Mouse (Mus musculus) liver, embryonic 13.5 days (tissue): ENCODE measurements around the gene Tiam1. TPM values are rescaled to one million over a fixed set of nuclear protein-coding genes. Genes with fewer than 3 reads are reported as not detected.

Experiments used
- ATAC-seq: fragments of 200-750 bp; cut with Nextera tagmentation; 2 replicates; pipeline ENCODE4 v1.8.0; 2017; ENCODE audit warnings: low read depth, mild to moderate bottlenecking, moderate number of reproducible peaks, moderate library complexity
- DNase-seq: peaks from one replicate; pipeline ENCODE4 v3.0.0; 2022
- H3K27ac ChIP-seq: fragments of 300-500 bp; sonication (generic); 2 replicates; pipeline ENCODE4 v1.5.1; 2015; ENCODE audit warnings: moderate library complexity, mild to moderate bottlenecking, inconsistent platforms
- H3K27me3 ChIP-seq: fragments of 300-500 bp; sonication (generic); 2 replicates; pipeline ENCODE4 v1.6.1; 2015; ENCODE audit warnings: mild to moderate bottlenecking, inconsistent platforms
- H3K36me3 ChIP-seq: fragments of 300-500 bp; sonication (generic); 2 replicates; pipeline ENCODE4 v1.6.1; 2015; ENCODE audit warnings: mild to moderate bottlenecking, inconsistent platforms
- H3K4me1 ChIP-seq: fragments of 300-500 bp; sonication (generic); replicated peaks from 2 replicates; pipeline ENCODE4 v1.6.1; 2015; ENCODE audit warnings: inconsistent platforms
- H3K4me2 ChIP-seq: fragments of 300-500 bp; sonication (generic); 2 replicates; pipeline ENCODE4 v1.6.1; 2015; ENCODE audit warnings: inconsistent platforms, mild to moderate bottlenecking, moderate library complexity
- H3K4me3 ChIP-seq: fragments of 300-500 bp; sonication (generic); replicated peaks from 2 replicates; pipeline ENCODE4 v1.5.1; 2015; ENCODE audit warnings: mild to moderate bottlenecking, inconsistent platforms
- H3K9ac ChIP-seq: fragments of 300-500 bp; sonication (generic); 2 replicates; pipeline ENCODE4 v1.6.1; 2015; ENCODE audit warnings: mild to moderate bottlenecking, inconsistent platforms
- H3K9me3 ChIP-seq: fragments of 300-500 bp; sonication (generic); replicated peaks from 2 replicates; pipeline ENCODE4 v1.6.1; 2016; ENCODE audit warnings: inconsistent platforms
- WGBS: fragments of 180-500 bp; shearing (Covaris S2); methylation state at CpG from one replicate; pipeline ENCODE4 v1.1.7; 2015; ENCODE audit not compliant: insufficient replicate concordance; 5-methylcytosine and 5-hydroxymethylcytosine counted together
- polyA plus RNA-seq: library from polyadenylated mRNA; unstranded; fragments of >200 nt; fragmentation: Nextera tagmentation; extraction: Ambion mirVana; gene quantifications from 2 replicates; pipeline ENCODE4 v1.2.1, GENCODE M21; 2015

Gene Tiam1
- polyA plus RNA-seq, 1 experiment from 2014 or later, result 4.8 TPM

DNA sequence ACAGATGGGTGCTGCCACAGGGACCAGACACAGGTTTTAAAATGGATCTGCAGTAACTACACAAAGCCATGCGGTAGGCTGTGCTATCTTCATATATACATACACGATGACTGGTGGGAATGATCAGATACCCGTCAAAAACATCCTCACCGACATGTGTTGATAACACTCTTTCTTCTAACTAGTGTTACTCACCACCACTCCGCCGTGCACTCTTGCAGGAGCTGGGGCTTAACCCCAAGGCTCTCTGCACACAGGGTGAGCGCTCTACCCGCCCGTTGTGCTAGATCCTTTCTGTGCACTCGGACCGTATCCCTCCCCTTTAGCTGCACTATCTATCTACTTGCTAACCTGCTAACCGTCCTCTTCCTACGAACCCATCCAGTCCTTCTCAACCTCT lies 335.4 kb downstream of the Tiam1 start:
- H3K4me3 ChIP-seq, result no peak overlapping the region
- no peaks in the 10 kb centered on the region for H3K9me3 ChIP-seq
- ATAC-seq, result peak; percentile 73
- no peaks in the 10 kb centered on the region for H3K27me3 ChIP-seq
- H3K9ac ChIP-seq, result no peak overlapping the region
- DNase-seq, result no peak
- peaks cover 12% of the 10 kb centered on the region for H3K4me1 ChIP-seq
- H3K4me2 ChIP-seq, result peak overlapping the region; percentile 9
- H3K36me3 ChIP-seq, result peaks cover 20% of the 10 kb centered on the region
- 24% methylated on average over 13 of the region's 13 CpGs for WGBS
- no peak overlapping the region for H3K27ac ChIP-seq

- Histone ChIP-seq H3K27me3 (no peaks in the 10 kb centered on the region), H3K4me2 (no peak overlapping the region), H3K9ac (no peak overlapping the region), H3K9me3 (no peaks in the 10 kb centered on the region), H3K4me3 (no peak overlapping the region), H3K4me1 (peaks cover 12% of the 10 kb centered on the region), H3K27ac (no peak overlapping the region), H3K36me3 (peaks cover 12% of the 10 kb centered on the region)
- no peak for ATAC-seq
- 72% methylated on average over 8 of the region's 8 CpGs for WGBS
- no peak for DNase-seq
These were observed 337.6 kb downstream of the Tiam1 start for GRCm38 (mm10) chr16:89805946-89806345.

- 85% methylated on average over 12 of the region's 12 CpGs for WGBS
- Histone ChIP-seq H3K4me3 (no peak overlapping the region), H3K4me1 (peaks cover 12% of the 10 kb centered on the region), H3K9me3 (no peaks in the 10 kb centered on the region), H3K9ac (no peak overlapping the region), H3K36me3 (peaks cover 11% of the 10 kb centered on the region), H3K27me3 (no peaks in the 10 kb centered on the region), H3K27ac (no peak overlapping the region), H3K4me2 (no peak overlapping the region)
- no peak for ATAC-seq
- no peak for DNase-seq
These were observed 338.4 kb downstream of the Tiam1 start for GRCm38 (mm10) chr16:89805210-89805609.

DNA sequence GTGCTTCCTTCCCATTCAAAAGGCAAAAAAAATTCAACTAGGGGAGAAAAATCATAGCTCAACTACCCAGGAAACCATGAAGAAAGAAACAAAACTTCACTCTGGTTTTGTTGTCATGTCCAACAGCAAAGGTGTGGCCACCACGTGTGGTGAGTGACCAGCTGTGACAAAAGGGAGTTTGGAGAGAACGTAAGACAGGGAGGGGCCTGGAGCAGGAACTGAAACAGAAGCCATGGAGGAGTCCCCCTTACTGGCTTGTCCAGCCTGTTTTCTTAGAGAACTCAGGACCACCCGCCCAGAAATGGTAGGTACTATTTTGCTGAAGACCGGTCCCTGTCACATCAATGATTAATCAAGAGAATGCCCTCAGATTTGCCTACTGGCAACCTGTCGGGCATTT lies 342.1 kb downstream of the Tiam1 start:
- Histone ChIP-seq H3K27ac (no peak overlapping the region), H3K9me3 (no peaks in the 10 kb centered on the region), H3K27me3 (no peaks in the 10 kb centered on the region), H3K9ac (no peak overlapping the region), H3K4me2 (no peak overlapping the region), H3K36me3 (peaks cover 11% of the 10 kb centered on the region), H3K4me3 (no peak overlapping the region), H3K4me1 (no peaks in the 10 kb centered on the region)
- ATAC-seq, result no peak
- WGBS, result 71% methylated on average over 5 of the region's 5 CpGs
- DNase-seq, result no peak

DNA sequence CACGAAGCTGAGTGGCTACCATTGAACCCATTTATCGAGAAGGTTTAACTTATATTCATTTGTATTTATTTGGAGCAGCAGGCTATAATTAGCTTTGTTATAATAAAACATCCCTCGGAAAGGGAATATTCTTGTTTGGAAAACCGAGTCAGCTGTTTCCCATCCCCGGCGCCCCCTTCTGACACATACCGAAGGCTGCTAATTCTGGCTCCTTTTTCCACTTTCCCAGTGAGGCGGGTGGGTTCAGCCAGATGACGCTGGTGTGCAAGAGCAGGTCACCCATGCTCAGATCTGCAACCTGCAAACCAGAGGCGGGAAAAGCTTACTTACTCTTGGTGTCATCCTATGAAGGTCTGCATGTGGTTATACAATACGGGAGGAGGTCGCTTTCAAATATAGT lies 343.8 kb downstream of the Tiam1 start:
- Histone ChIP-seq H3K4me2 (no peak overlapping the region), H3K9ac (no peak overlapping the region), H3K4me3 (no peak overlapping the region), H3K4me1 (no peaks in the 10 kb centered on the region), H3K27me3 (no peaks in the 10 kb centered on the region), H3K9me3 (no peaks in the 10 kb centered on the region), H3K36me3 (peaks cover 7% of the 10 kb centered on the region), H3K27ac (no peak overlapping the region)
- 82% methylated on average over 12 of the region's 12 CpGs for WGBS
- ATAC-seq (no peak), DNase-seq (no peak)

GRCm38 (mm10) chr16:89796566-89796965 lies 347.0 kb downstream of the Tiam1 start:
- no peak overlapping the region for H3K4me2 ChIP-seq
- no peaks in the 10 kb centered on the region for H3K9me3 ChIP-seq
- H3K4me1 ChIP-seq, result no peaks in the 10 kb centered on the region
- H3K4me3 ChIP-seq, result no peak overlapping the region
- 74% methylated on average over 7 of the region's 7 CpGs for WGBS
- H3K36me3 ChIP-seq, result peaks cover 4% of the 10 kb centered on the region; the same call in 1 of the 2 replicates
- H3K27ac ChIP-seq, result no peak overlapping the region
- no peak for DNase-seq
- H3K9ac ChIP-seq, result no peak overlapping the region
- no peaks in the 10 kb centered on the region for H3K27me3 ChIP-seq
- ATAC-seq, result no peak

DNA sequence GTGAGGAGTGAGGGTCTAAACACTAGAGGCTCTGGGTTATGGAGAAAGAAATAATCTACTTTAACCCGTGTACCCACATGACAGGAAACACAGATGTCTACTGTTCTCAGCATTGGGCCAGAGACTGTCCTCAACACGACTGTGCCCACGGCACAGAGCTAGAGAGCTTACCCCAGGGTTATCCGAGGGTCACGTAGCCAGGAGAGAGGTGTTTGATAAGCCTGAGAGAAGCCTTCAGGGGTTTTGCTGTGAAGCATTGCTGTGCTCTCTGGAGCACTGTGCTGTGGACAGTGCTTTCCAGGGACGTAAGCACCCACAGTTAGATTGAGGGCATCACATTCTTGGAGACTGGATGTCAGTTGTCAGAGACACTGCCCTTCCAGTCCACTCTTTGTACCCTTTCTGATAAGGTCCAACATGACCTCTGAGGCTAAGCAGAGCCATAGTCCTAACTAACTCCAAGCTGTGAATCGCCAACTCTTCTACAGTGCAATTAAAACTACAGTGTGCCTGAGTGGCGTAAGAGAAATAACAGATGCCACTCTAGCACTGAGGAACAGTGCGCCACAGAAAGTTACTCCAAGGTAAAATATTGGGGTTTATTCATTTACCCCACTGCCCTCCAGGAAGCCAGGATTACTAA lies 353.7 kb downstream of the Tiam1 start:
- Histone ChIP-seq H3K9ac (no peak overlapping the region), H3K9me3 (no peaks in the 10 kb centered on the region), H3K36me3 (peaks cover 9% of the 10 kb centered on the region), H3K4me1 (peaks cover 9% of the 10 kb centered on the region), H3K4me3 (no peak overlapping the region), H3K27ac (no peak overlapping the region), H3K27me3 (no peaks in the 10 kb centered on the region), H3K4me2 (no peak overlapping the region)
- DNase-seq (no peak), ATAC-seq (no peak)
- 72% methylated on average over 9 of the region's 9 CpGs for WGBS

- no peak overlapping the region for H3K27ac ChIP-seq
- no peak for DNase-seq
- H3K4me2 ChIP-seq, result no peak overlapping the region
- peaks cover 6% of the 10 kb centered on the region; the same call in 1 of the 2 replicates for H3K36me3 ChIP-seq
- peak; percentile 58; the same call in 1 of the 2 replicates for ATAC-seq
- H3K4me3 ChIP-seq, result no peak overlapping the region
- 0 out of 2 replicates have a peak, but pooled peaks cover 3% of the 10 kb centered on the region for H3K9me3 ChIP-seq
- no peaks in the 10 kb centered on the region for H3K27me3 ChIP-seq
- WGBS, result 54% methylated on average over 5 of the region's 5 CpGs
- H3K9ac ChIP-seq, result no peak overlapping the region
- H3K4me1 ChIP-seq, result peaks cover 9% of the 10 kb centered on the region
These were observed 357.8 kb downstream of the Tiam1 start for GRCm38 (mm10) chr16:89785795-89786194.

- no peak overlapping the region for H3K27ac ChIP-seq
- H3K27me3 ChIP-seq, result no peaks in the 10 kb centered on the region
- H3K36me3 ChIP-seq, result no peaks in the 10 kb centered on the region
- H3K4me3 ChIP-seq, result no peak overlapping the region
- H3K4me2 ChIP-seq, result no peak overlapping the region
- ATAC-seq (no peak), DNase-seq (no peak)
- WGBS, result 63% methylated on average over 3 of the region's 3 CpGs
- 0 out of 2 replicates have a peak, but pooled peaks cover 3% of the 10 kb centered on the region for H3K9me3 ChIP-seq
- H3K4me1 ChIP-seq, result no peaks in the 10 kb centered on the region
- H3K9ac ChIP-seq, result no peak overlapping the region
These were observed 363.9 kb downstream of the Tiam1 start for GRCm38 (mm10) chr16:89779705-89780104.

DNA sequence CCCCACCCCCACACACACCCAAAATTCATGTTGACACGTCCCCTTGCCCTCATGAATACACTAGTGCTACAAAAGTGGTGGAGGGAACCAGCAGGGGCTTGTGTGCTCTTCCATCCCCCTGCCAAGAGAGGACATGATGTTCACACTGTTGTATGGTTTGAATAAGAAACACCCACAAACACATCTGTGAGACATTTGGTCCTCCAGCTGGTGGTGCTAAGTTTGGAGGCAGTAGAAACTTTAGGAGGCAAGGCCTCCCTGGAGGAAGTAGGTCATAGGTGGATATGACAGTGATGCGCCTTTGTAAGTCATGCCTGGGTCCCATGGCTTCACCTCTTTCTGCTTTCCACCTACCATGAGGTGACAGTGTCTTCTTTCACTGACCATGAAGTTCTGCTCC lies 366.1 kb downstream of the Tiam1 start:
- DNase-seq, result no peak
- H3K4me3 ChIP-seq, result no peak overlapping the region
- 56% methylated on average over 2 of the region's 2 CpGs for WGBS

GRCm38 (mm10) chr16:89774553-89774913 lies 369.0 kb downstream of the Tiam1 start:
- WGBS, result 30% methylated on average over 10 of the region's 10 CpGs
- Histone ChIP-seq H3K4me1 (peaks cover 2% of the 10 kb centered on the region; the same call in 1 of the 2 replicates), H3K4me3 (no peak overlapping the region), H3K9me3 (no peaks in the 10 kb centered on the region), H3K27me3 (peaks cover 3% of the 10 kb centered on the region; the same call in 1 of the 2 replicates), H3K27ac (no peak overlapping the region), H3K36me3 (no peaks in the 10 kb centered on the region), H3K9ac (no peak overlapping the region), H3K4me2 (no peak overlapping the region)
- no peak for DNase-seq
- ATAC-seq, result no peak

More for the DNA sequence above, 366.1 kb downstream of the Tiam1 start:
- Histone ChIP-seq H3K4me1 (peaks cover 2% of the 10 kb centered on the region; the same call in 1 of the 2 replicates), H3K4me2 (no peak overlapping the region), H3K27me3 (peaks cover 3% of the 10 kb centered on the region; the same call in 1 of the 2 replicates), H3K36me3 (no peaks in the 10 kb centered on the region), H3K27ac (no peak overlapping the region), H3K9ac (no peak overlapping the region), H3K9me3 (0 out of 2 replicates have a peak, but pooled peaks cover 3% of the 10 kb centered on the region)
- no peak for ATAC-seq
